Comparison of ENCODE assay signal across 8 mouse cellular contexts in genomic region chr7:70267075-70267474, GRCm38 (mm10).
A peak's percentile ranks its signal among the peaks of the same experiment; 100 is the strongest.
DNase-seq lines count a peak whose midpoint lies in the region; ATAC-seq lines count a peak whose summit lies in the region.

No protein-coding gene starts in this region.

- no peak overlapping the region for H3K9ac ChIP-seq in liver, embryonic 12.5 days

- no peaks in the 10 kb centered on the region for H3K9me3 ChIP-seq in liver, embryonic 12.5 days (replicated peaks)

- no peak for ATAC-seq in liver, embryonic 12.5 days

- no peak overlapping the region for H3K4me3 ChIP-seq in liver, embryonic 12.5 days

- intact Hi-C loops in heart, postnatal 14 days (cut with DNase I), result no loop called here

- no peak overlapping the region for H3K27ac ChIP-seq in liver, embryonic 12.5 days

- H3K27me3 ChIP-seq in liver, embryonic 12.5 days (replicated peaks), result no peaks in the 10 kb centered on the region

- H3K36me3 ChIP-seq in liver, embryonic 12.5 days, result no peaks in the 10 kb centered on the region

- H3K4me2 ChIP-seq in liver, embryonic 12.5 days, result no peak overlapping the region

- WGBS in liver, embryonic 12.5 days (ENCODE audit: insufficient replicate concordance), result 40% methylated on average over 4 of the region's 4 CpGs

- DNase-seq in frontal cortex, adult 2 months (ENCODE audit: extremely low spot score in 1 of 2, low spot score in 1 of 2), result peak; percentile 1 to 26
- no peak for DNase-seq in frontal cortex, postnatal 25 days (ENCODE audit: low spot score in 2 of 2)
- peak; percentile 50 for DNase-seq in urinary bladder, postnatal 25 days (ENCODE audit: low spot score)
- DNase-seq in urinary bladder, adult 2 months (ENCODE audit: low spot score), result no peak
- peak; percentile 39 to 56 for DNase-seq in heart, postnatal 14 days
- DNase-seq in thymus, postnatal 36 days, result no peak
- DNase-seq in thymus, postnatal 14 days, result no peak

- no peaks in the 10 kb centered on the region for H3K4me1 ChIP-seq in liver, embryonic 12.5 days

Comparison
In these comparisons a context has a peak if more than half of its experiments do, and no peak if none do; other contexts are left out.
1. DNase-seq: peak in frontal cortex, adult 2 months (2 of 2), urinary bladder, postnatal 25 days (single experiment) and heart, postnatal 14 days (2 of 2); none in frontal cortex, postnatal 25 days (0 of 2), urinary bladder, adult 2 months (single experiment), thymus, postnatal 36 days (0 of 2) and thymus, postnatal 14 days (single experiment).